Mouse (Mus musculus) c-Kit-positive CD71-positive TER-119-negative erythroid progenitor cells, embryonic 14.5 days (primary cell): ENCODE measurements around the gene Rab11fip4.

ENCODE experiments used
- DNase-seq: peaks from one replicate; pipeline ENCODE4 v3.0.0-alpha.2; 2013; ENCODE audit warnings: low read depth

The Rab11fip4 gene

GRCm38 (mm10) chr11:79738725-79739558, 147.9 kb downstream of the Rab11fip4 start:
- no peak for DNase-seq

- no peak for DNase-seq
These were observed 149.9 kb downstream of the Rab11fip4 start for GRCm38 (mm10) chr11:79740740-79741512.

- no peak for DNase-seq
These were observed 155.6 kb downstream of the Rab11fip4 start for GRCm38 (mm10) chr11:79746552-79747102.
